Mouse (Mus musculus) MEL (cell line): ENCODE results near the gene Olfr1389.

Experiments
- CTCF ChIP-seq, 3 experiments: IDR thresholded peaks in 2 of 3; conservative IDR thresholded peaks in 1 of 3; 2 replicates each; pipeline ENCODE4 v1.5.1; 2011 to 2012; ENCODE audit warnings: low read length in 3 of 3, low read depth in 2 of 3, mild to moderate bottlenecking in 2 of 3, improper control_type of control experiment in 1 of 3, inconsistent platforms in 1 of 3, mixed read lengths in 1 of 3, moderate library complexity in 1 of 3; ENCODE audit not compliant: control insufficient read depth in 1 of 3, insufficient read depth in 1 of 3, poor library complexity in 1 of 3, severe bottlenecking in 1 of 3
- MAX ChIP-seq: IDR thresholded peaks from 2 replicates; pipeline ENCODE4 v1.6.1; 2011; ENCODE audit warnings: low read length, improper control_type of control experiment
- POLR2AphosphoS5 ChIP-seq: IDR thresholded peaks from 2 replicates; pipeline ENCODE4 v1.6.1; 2012; ENCODE audit warnings: low read depth, borderline replicate concordance, mild to moderate bottlenecking, inconsistent platforms, low read length, moderate library complexity, mixed read lengths
- TAL1 ChIP-seq: IDR thresholded peaks from 2 replicates; pipeline ENCODE4 v1.6.1; 2012; ENCODE audit warnings: mild to moderate bottlenecking, inconsistent platforms, low read length, moderate library complexity, mixed read lengths

- TF ChIP-seq MAX (no peak), CTCF (IDR thresholded peaks at IDR 0.05 in 2 of 3, conservative IDR thresholded peaks at IDR 0.05 in 1 of 3; ENCODE audit: control insufficient read depth in 1 of 3, insufficient read depth in 1 of 3, low read depth in 2 of 3, low read length in 3 of 3, poor library complexity in 1 of 3, severe bottlenecking in 1 of 3) (no peak), TAL1 (no peak), POLR2AphosphoS5 (no peak)
These were observed 16.1 kb upstream of the Olfr1389 start for GRCm38 (mm10) chr11:49406784-49407183.
